Mouse (Mus musculus) limb, embryonic 11.5 days (tissue): ENCODE measurements around the gene Paqr3. TPM values are rescaled to one million over a fixed set of nuclear protein-coding genes. Genes with fewer than 3 reads are reported as not detected.
A peak's percentile ranks its signal among the peaks of the same experiment; 100 is the strongest.

ENCODE experiments used
- ATAC-seq: fragments of 200-750 bp; cut with Nextera tagmentation; 2 replicates; pipeline ENCODE4 v1.8.0; 2017; ENCODE audit warnings: low read depth; ENCODE audit not compliant: insufficient number of reproducible peaks, low FRiP score, low TSS enrichment
- DNase-seq: peaks from one replicate; pipeline ENCODE4 v3.0.0-alpha.2; 2015; ENCODE audit warnings: low spot score
- H3K27ac ChIP-seq: fragments of 300-500 bp; sonication (generic); replicated peaks from 2 replicates; pipeline ENCODE4 v1.5.1; 2014; ENCODE audit warnings: low read depth, mild to moderate bottlenecking, low read length
- H3K27me3 ChIP-seq: fragments of 300-500 bp; sonication (generic); 2 replicates; pipeline ENCODE4 v1.6.1; 2014; ENCODE audit warnings: mild to moderate bottlenecking, low read length, mixed read lengths; ENCODE audit not compliant: control insufficient read depth, insufficient read depth
- H3K36me3 ChIP-seq: fragments of 300-500 bp; sonication (generic); 2 replicates; pipeline ENCODE4 v1.6.1; 2014; ENCODE audit warnings: mild to moderate bottlenecking, low read length, moderate library complexity, mixed read lengths; ENCODE audit not compliant: control insufficient read depth, insufficient read depth
- H3K4me1 ChIP-seq: fragments of 300-500 bp; sonication (generic); 2 replicates; pipeline ENCODE4 v1.6.1; 2014; ENCODE audit warnings: low read length, mixed read lengths; ENCODE audit not compliant: control insufficient read depth, insufficient read depth
- H3K4me2 ChIP-seq: fragments of 300-500 bp; sonication (generic); 2 replicates; pipeline ENCODE4 v1.6.1; 2014; ENCODE audit warnings: low read depth, mild to moderate bottlenecking, moderate library complexity; ENCODE audit not compliant: severe bottlenecking
- H3K4me3 ChIP-seq: fragments of 300-500 bp; sonication (generic); 2 replicates; pipeline ENCODE4 v1.5.1; 2014; ENCODE audit warnings: low read depth, low read length
- H3K9ac ChIP-seq: fragments of 300-500 bp; sonication (generic); 2 replicates; pipeline ENCODE4 v1.6.1; 2014; ENCODE audit warnings: mild to moderate bottlenecking, low read length
- H3K9me3 ChIP-seq: fragments of 300-500 bp; sonication (generic); 2 replicates; pipeline ENCODE4 v1.6.1; 2016; ENCODE audit warnings: low read length; ENCODE audit not compliant: control insufficient read depth
- WGBS: fragments of 180-500 bp; shearing (Covaris S2); extraction: QIAGEN DNeasy Blood & Tissue Kit; methylation state at CpG from one replicate; pipeline ENCODE4 v1.1.7; 2014; 5-methylcytosine and 5-hydroxymethylcytosine counted together
- polyA plus RNA-seq: library from polyadenylated mRNA; unstranded; fragments of >200 nt; fragmentation: Nextera tagmentation; extraction: Ambion mirVana; gene quantifications from 2 replicates; pipeline ENCODE4 v1.2.1, GENCODE M21; 2014

The Paqr3 gene
- polyA plus RNA-seq, 1 experiment from 2014 or later: 8.6 TPM

- no peaks in the 10 kb centered on the region for H3K36me3 ChIP-seq
- ATAC-seq: no peak
These were observed 13.6 kb upstream of the Paqr3 start for GRCm38 (mm10) chr5:97124977-97125376.

GRCm38 (mm10) chr5:97110697-97111096 is 699 bp downstream of the Paqr3 start:
- Histone ChIP-seq H3K9me3 (no peaks in the 10 kb centered on the region), H3K27ac (no peak overlapping the region)

More at GRCm38 (mm10) chr5:97124977-97125376, 13.6 kb upstream of the Paqr3 start:
- H3K27ac ChIP-seq: no peak overlapping the region
- no peak overlapping the region for H3K9ac ChIP-seq
- H3K4me3 ChIP-seq: no peak overlapping the region
- no peaks in the 10 kb centered on the region for H3K4me1 ChIP-seq
- no peak for DNase-seq
- WGBS: 69% methylated on average over 12 of the region's 12 CpGs
- no peak overlapping the region for H3K4me2 ChIP-seq
- no peaks in the 10 kb centered on the region for H3K9me3 ChIP-seq
- no peaks in the 10 kb centered on the region for H3K27me3 ChIP-seq

GRCm38 (mm10) chr5:97110133-97110532 is 1.3 kb downstream of the Paqr3 start:
- ATAC-seq (no peak), DNase-seq (no peak)
- Histone ChIP-seq H3K4me1 (peaks cover 6% of the 10 kb centered on the region), H3K9ac (no peak overlapping the region), H3K9me3 (no peaks in the 10 kb centered on the region), H3K36me3 (no peaks in the 10 kb centered on the region), H3K4me2 (peak overlapping the region; percentile 79; the same call in 1 of the 2 replicates), H3K4me3 (no peak overlapping the region), H3K27ac (no peak overlapping the region), H3K27me3 (no peaks in the 10 kb centered on the region)
- WGBS: 31% methylated on average over 2 of the region's 2 CpGs

More at GRCm38 (mm10) chr5:97110697-97111096, 699 bp downstream of the Paqr3 start:
- 21% methylated on average over 5 of the region's 5 CpGs for WGBS
- Histone ChIP-seq H3K4me2 (peak overlapping the region; percentile 79), H3K4me1 (peaks cover 6% of the 10 kb centered on the region), H3K27me3 (no peaks in the 10 kb centered on the region), H3K4me3 (peak overlapping the region; percentile 65), H3K36me3 (no peaks in the 10 kb centered on the region), H3K9ac (peak overlapping the region; percentile 71)
- DNase-seq: no peak
- ATAC-seq: no peak

- Histone ChIP-seq H3K9ac (no peak overlapping the region), H3K4me3 (no peak overlapping the region), H3K4me2 (no peak overlapping the region), H3K4me1 (peaks cover 6% of the 10 kb centered on the region), H3K27me3 (no peaks in the 10 kb centered on the region), H3K36me3 (no peaks in the 10 kb centered on the region), H3K9me3 (no peaks in the 10 kb centered on the region), H3K27ac (no peak overlapping the region)
- no peak for ATAC-seq
- 93% methylated on average over 5 of the region's 5 CpGs for WGBS
- DNase-seq: no peak
These were observed 3.1 kb downstream of the Paqr3 start for GRCm38 (mm10) chr5:97108333-97108732.

GRCm38 (mm10) chr5:97099954-97100353 is 11.4 kb downstream of the Paqr3 start:
- ATAC-seq (no peak), DNase-seq (no peak)
- Histone ChIP-seq H3K4me3 (no peak overlapping the region), H3K4me1 (no peaks in the 10 kb centered on the region), H3K9me3 (no peaks in the 10 kb centered on the region), H3K36me3 (no peaks in the 10 kb centered on the region), H3K27me3 (no peaks in the 10 kb centered on the region), H3K27ac (no peak overlapping the region), H3K4me2 (no peak overlapping the region), H3K9ac (no peak overlapping the region)
- 95% methylated on average over 8 of the region's 8 CpGs for WGBS

GRCm38 (mm10) chr5:97097631-97098041 is 13.8 kb downstream of the Paqr3 start:
- H3K9me3 ChIP-seq: no peaks in the 10 kb centered on the region
- no peaks in the 10 kb centered on the region for H3K4me1 ChIP-seq
- no peak for DNase-seq
- H3K27me3 ChIP-seq: no peaks in the 10 kb centered on the region
- H3K9ac ChIP-seq: no peak overlapping the region
- no peak overlapping the region for H3K4me3 ChIP-seq
- no peaks in the 10 kb centered on the region for H3K36me3 ChIP-seq
- no peak overlapping the region for H3K27ac ChIP-seq
- WGBS: 66% methylated on average over 9 of the region's 9 CpGs
- no peak overlapping the region for H3K4me2 ChIP-seq
- no peak for ATAC-seq

- WGBS: 59% methylated on average over 13 of the region's 13 CpGs
- Histone ChIP-seq H3K27me3 (no peaks in the 10 kb centered on the region), H3K27ac (no peak overlapping the region), H3K4me2 (no peak overlapping the region), H3K36me3 (no peaks in the 10 kb centered on the region), H3K9ac (no peak overlapping the region), H3K4me1 (no peaks in the 10 kb centered on the region), H3K9me3 (no peaks in the 10 kb centered on the region), H3K4me3 (no peak overlapping the region)
- ATAC-seq (no peak), DNase-seq (no peak)
These were observed 16.1 kb downstream of the Paqr3 start for GRCm38 (mm10) chr5:97095335-97095734.

- 89% methylated on average over 8 of the region's 8 CpGs for WGBS
- H3K4me1 ChIP-seq: no peaks in the 10 kb centered on the region
These were observed 18.4 kb downstream of the Paqr3 start for GRCm38 (mm10) chr5:97092970-97093369.

More at GRCm38 (mm10) chr5:97092970-97093369, 18.4 kb downstream of the Paqr3 start:
- no peak overlapping the region for H3K4me2 ChIP-seq
- H3K27ac ChIP-seq: no peak overlapping the region
- no peaks in the 10 kb centered on the region for H3K27me3 ChIP-seq
- no peaks in the 10 kb centered on the region for H3K9me3 ChIP-seq
- DNase-seq (no peak), ATAC-seq (no peak)
- H3K9ac ChIP-seq: no peak overlapping the region
- H3K36me3 ChIP-seq: no peaks in the 10 kb centered on the region
- no peak overlapping the region for H3K4me3 ChIP-seq
